Mouse (Mus musculus): ENCODE data around the gene Ces1b.

- TF ChIP-seq TCF12 (IDR thresholded peaks at IDR 0.05; ENCODE audit: insufficient read depth, poor library complexity, severe bottlenecking) (no peak), POLR2A (IDR thresholded peaks at IDR 0.05; ENCODE audit: insufficient read length, low read depth) (no peak), USF1 (IDR thresholded peaks at IDR 0.05; ENCODE audit: low read depth) (no peak), REST (IDR thresholded peaks at IDR 0.05; ENCODE audit: insufficient read depth, insufficient read length) (no peak)
Observed at GRCm38 (mm10) chr8:93043083-93043482, 36.7 kb downstream of the Ces1b start.

All from myocyte (in vitro differentiated cells).